Mouse (Mus musculus) megakaryocyte, embryonic 14.5 days (primary cell): ENCODE measurements around the gene Abcg1. TPM values are rescaled to one million over a fixed set of nuclear protein-coding genes. Genes with fewer than 3 reads are reported as not detected.

ENCODE experiments used
- H3K27me3 ChIP-seq: replicated peaks from 2 replicates; pipeline ENCODE3; 2012; ENCODE audit warnings: inconsistent platforms
- H3K36me3 ChIP-seq: replicated peaks from 2 replicates; pipeline ENCODE3; 2012; ENCODE audit warnings: low read length, inconsistent platforms, mixed read lengths
- H3K4me1 ChIP-seq: 2 replicates; pipeline ENCODE4 v1.6.1; 2012; ENCODE audit warnings: inconsistent platforms
- H3K4me3 ChIP-seq: replicated peaks from 2 replicates; pipeline ENCODE3; 2012; ENCODE audit warnings: moderate library complexity, mild to moderate bottlenecking, inconsistent platforms
- H3K9me3 ChIP-seq: 2 replicates; pipeline ENCODE4 v1.6.1; 2012; ENCODE audit warnings: inconsistent platforms
- FLI1 ChIP-seq: IDR thresholded peaks from 2 replicates; pipeline ENCODE4 v1.6.1; 2012; ENCODE audit warnings: low read length, inconsistent platforms, mixed read lengths
- GATA1 ChIP-seq: IDR thresholded peaks from 3 replicates; pipeline ENCODE4 v1.6.1; 2012; ENCODE audit warnings: mixed read lengths, low read length, inconsistent platforms, borderline replicate concordance
- polyA plus RNA-seq: library from polyadenylated mRNA; stranded (reverse); fragments of >175 nt; gene quantifications from 2 replicates; pipeline ENCODE4 v1.2.3, GENCODE M21; 2012; ENCODE audit warnings: low replicate concordance; ENCODE audit not compliant: insufficient read depth

Gene Abcg1
- polyA plus RNA-seq, 1 experiment, result 7.8 TPM

DNA sequence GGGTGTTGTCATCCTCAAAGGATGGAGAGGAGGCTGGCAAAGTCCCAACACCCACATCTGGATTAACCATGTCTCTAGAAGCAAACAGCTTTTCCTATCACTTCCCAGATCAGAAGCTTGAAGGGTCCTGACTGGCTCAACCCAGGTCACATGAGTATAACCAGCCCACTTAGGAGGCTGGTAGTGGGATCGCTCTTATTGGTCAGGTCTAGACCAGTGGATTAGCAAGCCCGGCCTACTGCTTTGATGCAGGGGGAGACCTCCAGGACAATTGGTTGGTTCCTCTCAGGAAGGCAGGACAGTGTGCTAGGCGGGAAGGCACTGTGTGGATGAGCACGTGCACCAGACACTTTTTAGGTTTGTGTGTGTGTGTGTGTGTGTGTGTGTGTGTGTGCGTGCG is 30.5 kb upstream of the Abcg1 start:
- Histone ChIP-seq H3K9me3 (peaks cover 23% of the 10 kb centered on the region), H3K4me3 (no peak overlapping the region)

DNA sequence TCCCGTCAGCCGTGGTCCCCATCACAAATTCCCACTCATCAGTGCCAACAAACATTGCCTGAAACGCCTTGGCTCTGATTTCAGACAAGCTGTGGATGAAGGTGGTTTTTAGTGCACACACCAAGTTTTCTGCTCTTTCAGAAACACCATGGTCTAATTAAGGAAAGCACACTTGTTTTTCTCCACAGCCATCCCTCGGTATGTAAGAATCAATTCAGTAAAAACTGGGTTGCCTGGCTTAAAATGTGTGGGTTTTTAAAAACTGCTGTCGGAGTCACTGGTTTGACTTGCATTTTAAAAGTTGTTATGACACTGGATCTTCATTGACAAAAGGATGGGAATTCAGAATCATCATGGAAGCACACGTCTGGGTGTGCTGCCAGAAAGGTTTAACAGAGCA is 29.8 kb upstream of the Abcg1 start:
- Histone ChIP-seq H3K4me3 (no peak overlapping the region), H3K4me1 (peaks cover 14% of the 10 kb centered on the region), H3K36me3 (peaks cover 19% of the 10 kb centered on the region), H3K9me3 (peaks cover 30% of the 10 kb centered on the region), H3K27me3 (peaks cover 5% of the 10 kb centered on the region)
- TF ChIP-seq FLI1, result no peak
- no peak for TF ChIP-seq GATA1

More for the DNA sequence above, 30.5 kb upstream of the Abcg1 start:
- H3K27me3 ChIP-seq, result peaks cover 5% of the 10 kb centered on the region
- H3K4me1 ChIP-seq, result peaks cover 14% of the 10 kb centered on the region
- TF ChIP-seq FLI1, result no peak
- no peak for TF ChIP-seq GATA1
- peaks cover 12% of the 10 kb centered on the region for H3K36me3 ChIP-seq

DNA sequence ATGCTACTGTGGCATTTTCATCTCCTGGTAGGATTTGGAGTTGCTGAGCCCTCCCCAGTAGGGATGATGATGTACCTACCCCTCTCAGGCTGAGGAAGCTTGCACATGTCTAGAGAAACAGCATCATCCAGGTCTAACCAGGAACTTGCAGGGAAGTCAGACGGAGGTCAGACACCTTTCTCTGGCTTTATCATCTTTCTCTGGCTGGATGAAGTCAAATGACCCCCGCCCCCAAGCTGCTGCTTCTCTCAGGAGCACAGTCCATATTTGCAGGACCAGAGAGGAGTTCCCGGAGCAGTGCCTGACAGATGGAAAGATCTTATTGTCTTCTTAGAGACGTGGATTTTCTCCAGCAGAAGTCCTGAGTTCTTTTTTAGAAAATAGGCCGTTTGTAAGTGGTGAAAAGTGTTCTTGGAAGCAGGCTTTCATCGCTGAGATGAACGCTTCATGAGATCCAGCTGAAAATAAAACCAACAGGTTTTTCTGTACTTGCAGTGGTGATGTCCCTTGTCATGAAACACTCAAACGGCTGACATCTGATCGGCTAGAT is 28.6 kb upstream of the Abcg1 start:
- Histone ChIP-seq H3K4me3 (no peak overlapping the region), H3K9me3 (peaks cover 21% of the 10 kb centered on the region), H3K4me1 (peaks cover 21% of the 10 kb centered on the region), H3K36me3 (peaks cover 19% of the 10 kb centered on the region), H3K27me3 (peaks cover 5% of the 10 kb centered on the region)
- no peak for TF ChIP-seq GATA1
- TF ChIP-seq FLI1, result no peak

DNA sequence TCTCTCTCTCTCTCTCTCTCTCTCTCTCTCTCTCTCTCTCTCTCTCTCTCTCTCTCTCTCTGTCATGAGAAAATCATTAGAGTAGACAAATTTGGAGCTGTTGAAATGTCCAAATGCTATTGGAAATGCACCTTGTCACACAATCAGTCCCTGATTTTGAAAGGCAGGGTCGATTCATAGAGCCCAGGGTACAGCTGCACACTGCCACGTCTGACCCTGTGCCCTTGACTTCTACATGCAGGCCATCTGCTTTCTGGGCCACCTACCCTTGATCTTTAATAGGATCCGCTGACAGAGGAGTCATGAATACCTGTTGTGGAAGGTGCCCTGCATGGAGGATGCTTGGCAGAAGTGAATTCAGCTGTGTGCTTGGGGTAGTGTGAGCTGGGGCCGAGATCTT is 28.1 kb upstream of the Abcg1 start:
- H3K9me3 ChIP-seq, result peaks cover 21% of the 10 kb centered on the region
- peaks cover 5% of the 10 kb centered on the region for H3K27me3 ChIP-seq
- H3K4me3 ChIP-seq, result no peak overlapping the region
- H3K36me3 ChIP-seq, result peaks cover 19% of the 10 kb centered on the region
- TF ChIP-seq GATA1 (no peak), FLI1 (no peak)
- H3K4me1 ChIP-seq, result peaks cover 21% of the 10 kb centered on the region

GRCm38 (mm10) chr17:31032341-31032740 is 25.1 kb upstream of the Abcg1 start:
- TF ChIP-seq GATA1 (no peak), FLI1 (no peak)
- peaks cover 21% of the 10 kb centered on the region for H3K9me3 ChIP-seq

DNA sequence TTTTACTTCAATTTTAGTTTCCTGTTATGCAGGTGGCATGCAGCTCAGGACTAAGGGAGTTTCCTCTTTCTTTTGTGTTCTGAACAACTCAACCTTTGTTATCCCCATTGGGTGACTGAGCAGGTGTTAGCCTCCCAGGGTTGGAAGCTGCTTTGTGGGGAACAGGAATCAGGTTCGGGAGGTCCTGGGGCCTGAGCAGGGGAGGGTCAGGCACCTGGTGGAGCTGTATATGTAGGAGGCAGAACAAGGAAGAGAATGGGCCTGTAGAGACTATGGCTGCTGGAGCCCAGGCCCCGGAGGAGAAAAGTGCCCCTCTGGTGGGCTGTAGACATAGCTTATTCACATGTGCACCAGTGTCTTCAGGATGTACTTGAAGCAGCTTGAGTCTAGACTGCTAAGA is 24.2 kb upstream of the Abcg1 start:
- TF ChIP-seq GATA1 (no peak), FLI1 (no peak)
- H3K4me3 ChIP-seq, result peak overlapping the region; percentile 57
- peaks cover 4% of the 10 kb centered on the region for H3K27me3 ChIP-seq
- H3K4me1 ChIP-seq, result peaks cover 50% of the 10 kb centered on the region
- peaks cover 21% of the 10 kb centered on the region for H3K9me3 ChIP-seq
- H3K36me3 ChIP-seq, result peaks cover 19% of the 10 kb centered on the region

More at GRCm38 (mm10) chr17:31032341-31032740, 25.1 kb upstream of the Abcg1 start:
- Histone ChIP-seq H3K4me1 (peaks cover 44% of the 10 kb centered on the region), H3K36me3 (peaks cover 19% of the 10 kb centered on the region), H3K27me3 (peaks cover 7% of the 10 kb centered on the region), H3K4me3 (no peak overlapping the region)

GRCm38 (mm10) chr17:31034165-31034564 is 23.3 kb upstream of the Abcg1 start:
- no peak for TF ChIP-seq FLI1
- TF ChIP-seq GATA1, result no peak
- Histone ChIP-seq H3K9me3 (peaks cover 21% of the 10 kb centered on the region), H3K36me3 (peaks cover 19% of the 10 kb centered on the region), H3K4me1 (peaks cover 59% of the 10 kb centered on the region), H3K27me3 (peaks cover 2% of the 10 kb centered on the region), H3K4me3 (peak overlapping the region; percentile 86)

DNA sequence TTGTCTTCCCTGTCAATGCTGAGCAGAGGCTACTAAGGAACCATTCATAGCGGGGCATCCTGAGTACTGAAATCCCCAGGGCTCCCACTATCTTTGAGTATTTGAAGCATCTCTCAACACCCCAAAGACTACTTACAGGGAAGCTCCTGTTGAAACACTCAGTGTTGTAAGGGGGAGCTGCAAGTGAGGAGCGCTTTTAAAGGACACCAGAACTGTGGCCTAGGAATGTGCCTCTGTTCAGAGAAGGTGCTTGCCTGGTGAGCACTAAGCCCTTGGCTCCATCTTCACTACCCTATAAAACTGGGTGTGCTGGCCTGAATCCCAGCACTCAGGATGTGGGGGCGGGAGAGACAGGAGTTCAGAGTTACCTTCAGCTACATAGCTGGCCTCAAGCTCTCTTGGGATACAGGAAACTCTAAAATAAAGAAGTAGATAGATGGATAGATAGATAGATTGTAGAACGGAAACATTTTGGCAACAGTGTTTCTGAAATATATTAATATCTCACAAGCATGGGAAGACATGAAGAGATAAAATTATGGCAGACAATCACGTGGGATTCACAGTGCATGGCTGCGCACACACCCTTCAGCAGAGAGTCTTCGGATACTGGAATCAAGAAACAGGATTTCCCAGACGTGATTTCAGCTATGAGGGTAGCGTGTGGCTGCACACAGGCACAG is 22.7 kb upstream of the Abcg1 start:
- Histone ChIP-seq H3K9me3 (peaks cover 21% of the 10 kb centered on the region), H3K27me3 (peaks cover 2% of the 10 kb centered on the region), H3K4me1 (peaks cover 65% of the 10 kb centered on the region), H3K4me3 (peak overlapping the region; percentile 86), H3K36me3 (peaks cover 19% of the 10 kb centered on the region)
- TF ChIP-seq GATA1 (no peak), FLI1 (no peak)

DNA sequence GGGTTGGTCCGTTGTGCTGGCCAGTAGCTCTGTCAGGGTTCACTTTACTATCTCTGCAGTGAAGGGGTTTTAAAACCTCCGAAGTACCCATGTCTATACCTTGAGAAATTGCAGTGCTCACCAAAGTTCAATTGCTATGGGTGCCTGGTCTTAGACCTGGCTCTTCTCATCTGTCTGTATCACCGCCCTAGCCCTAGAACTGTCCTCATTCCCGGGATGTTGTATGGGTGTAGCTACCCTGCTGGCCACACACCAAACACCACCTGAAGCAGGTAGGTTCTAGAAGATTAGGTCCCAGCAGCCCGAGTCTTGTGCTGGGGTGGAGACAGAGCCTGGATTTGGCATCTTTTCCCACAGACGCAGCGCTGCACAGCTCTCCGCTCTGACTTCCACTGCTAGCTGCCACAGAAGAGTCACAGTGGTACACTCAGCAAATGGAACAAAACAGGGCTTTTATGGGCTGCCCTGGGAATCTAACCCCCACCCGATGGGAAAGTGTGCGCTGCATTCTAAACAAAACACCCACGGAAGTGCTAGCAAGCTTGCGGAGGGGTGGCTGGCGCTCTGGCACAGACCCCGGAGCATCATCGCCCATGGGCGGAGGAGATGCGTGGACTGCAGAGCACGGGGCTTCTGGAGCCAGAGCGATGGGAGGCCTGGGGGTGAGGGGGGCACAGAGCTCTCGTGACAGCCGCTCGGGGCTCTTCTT is 21.2 kb upstream of the Abcg1 start:
- Histone ChIP-seq H3K36me3 (peaks cover 13% of the 10 kb centered on the region), H3K4me3 (no peak overlapping the region), H3K4me1 (peaks cover 76% of the 10 kb centered on the region), H3K27me3 (peaks cover 2% of the 10 kb centered on the region), H3K9me3 (peaks cover 14% of the 10 kb centered on the region)
- TF ChIP-seq GATA1 (no peak), FLI1 (no peak)

- peaks cover 79% of the 10 kb centered on the region for H3K4me1 ChIP-seq
- H3K4me3 ChIP-seq, result peak overlapping the region; percentile 42
- H3K36me3 ChIP-seq, result peaks cover 4% of the 10 kb centered on the region
- peaks cover 4% of the 10 kb centered on the region for H3K9me3 ChIP-seq
- TF ChIP-seq FLI1 (no peak), GATA1 (no peak)
- peaks cover 2% of the 10 kb centered on the region for H3K27me3 ChIP-seq
These were observed 20.1 kb upstream of the Abcg1 start for GRCm38 (mm10) chr17:31037331-31037730.
